Mouse (Mus musculus) E14TG2a.4 (cell line): ENCODE data around the gene Zfp87.

Experiments used
- H3K27me3 ChIP-seq: 2 replicates; pipeline ENCODE4 v1.6.1; 2014; ENCODE audit warnings: low read length, control low read depth; ENCODE audit not compliant: insufficient read depth
- H3K36me3 ChIP-seq: 2 replicates; pipeline ENCODE4 v1.6.1; 2014; ENCODE audit warnings: low read length, control low read depth; ENCODE audit not compliant: insufficient read depth
- H3K4me1 ChIP-seq: replicated peaks from 2 replicates; pipeline ENCODE4 v1.6.1; 2014; ENCODE audit warnings: low read depth, low read length, control low read depth
- H3K4me3 ChIP-seq: replicated peaks from 2 replicates; pipeline ENCODE4 v1.5.1; 2014; ENCODE audit warnings: mild to moderate bottlenecking, low read length
- H3K9me3 ChIP-seq: 2 replicates; pipeline ENCODE4 v1.6.1; 2014; ENCODE audit warnings: low read length, control low read depth
- CTCF ChIP-seq: conservative IDR thresholded peaks from 2 replicates; pipeline ENCODE4 v1.5.1; 2014; ENCODE audit warnings: low read length
- NANOG ChIP-seq: IDR thresholded peaks from 2 replicates; pipeline ENCODE4 v1.6.1; 2014; ENCODE audit warnings: borderline replicate concordance, low read length, mixed read lengths
- POU5F1 ChIP-seq: IDR thresholded peaks from 2 replicates; pipeline ENCODE4 v1.6.1; 2014; ENCODE audit warnings: low read length, borderline replicate concordance

The Zfp87 gene

GRCm38 (mm10) chr13:67525753-67526410, at the start of gene Zfp87, which contains the start of gene Gm26965:
Gene Zfp87, minus strand, starts transcription at chr13:67526177.
Gene Gm26965, minus strand, starts transcription at chr13:67526151.
- Histone ChIP-seq H3K9me3 (no peaks in the 10 kb centered on the region), H3K4me3 (peak within 1 kb of the TSS; percentile 96), H3K4me1 (peaks cover 58% of the 10 kb centered on the region), H3K27me3 (no peaks in the 10 kb centered on the region), H3K36me3 (peaks cover 8% of the 10 kb centered on the region)
- TF ChIP-seq NANOG (no peak), CTCF (no peak), POU5F1 (no peak)

GRCm38 (mm10) chr13:67572591-67573189, 46.7 kb upstream of the Zfp87 start:
- peaks cover 51% of the 10 kb centered on the region for H3K9me3 ChIP-seq
- no peaks in the 10 kb centered on the region for H3K36me3 ChIP-seq

GRCm38 (mm10) chr13:67553730-67554129, 27.8 kb upstream of the Zfp87 start, which contains the start of gene Zfp748:
Gene Zfp748, minus strand, starts transcription at chr13:67553830.
- H3K27me3 ChIP-seq, result no peaks in the 10 kb centered on the region
- no peaks in the 10 kb centered on the region for H3K36me3 ChIP-seq
- peak within 1 kb of the TSS; percentile 97 for H3K4me3 ChIP-seq
- H3K4me1 ChIP-seq, result peaks cover 20% of the 10 kb centered on the region
- no peaks in the 10 kb centered on the region for H3K9me3 ChIP-seq
- TF ChIP-seq CTCF, result no peak
- no peak for TF ChIP-seq POU5F1
- no peak for TF ChIP-seq NANOG

More at GRCm38 (mm10) chr13:67572591-67573189, 46.7 kb upstream of the Zfp87 start:
- Histone ChIP-seq H3K4me1 (no peaks in the 10 kb centered on the region), H3K27me3 (no peaks in the 10 kb centered on the region), H3K4me3 (no peak overlapping the region)
- TF ChIP-seq POU5F1 (no peak), NANOG (no peak)

- TF ChIP-seq CTCF (no peak), POU5F1 (no peak)
- Histone ChIP-seq H3K9me3 (no peaks in the 10 kb centered on the region), H3K27me3 (no peaks in the 10 kb centered on the region), H3K4me3 (peak overlapping the region; percentile 97), H3K4me1 (peaks cover 23% of the 10 kb centered on the region), H3K36me3 (no peaks in the 10 kb centered on the region)
These were observed 26.7 kb upstream of the Zfp87 start for GRCm38 (mm10) chr13:67552505-67553346.

- Histone ChIP-seq H3K36me3 (peaks cover 38% of the 10 kb centered on the region), H3K27me3 (no peaks in the 10 kb centered on the region), H3K4me3 (no peak overlapping the region), H3K9me3 (no peaks in the 10 kb centered on the region), H3K4me1 (peaks cover 18% of the 10 kb centered on the region)
- TF ChIP-seq CTCF (no peak), NANOG (no peak), POU5F1 (no peak)
These were observed 20.0 kb upstream of the Zfp87 start for GRCm38 (mm10) chr13:67545941-67546340.

GRCm38 (mm10) chr13:67527049-67527730, 1.2 kb upstream of the Zfp87 start:
- H3K4me1 ChIP-seq, result peaks cover 46% of the 10 kb centered on the region
- H3K27me3 ChIP-seq, result no peaks in the 10 kb centered on the region
- H3K9me3 ChIP-seq, result no peaks in the 10 kb centered on the region
- H3K4me3 ChIP-seq, result no peak overlapping the region
- TF ChIP-seq CTCF, result no peak
- TF ChIP-seq NANOG, result no peak
- no peak for TF ChIP-seq POU5F1
- H3K36me3 ChIP-seq, result no peaks in the 10 kb centered on the region

GRCm38 (mm10) chr13:67500908-67501307, 25.1 kb downstream of the Zfp87 start:
- Histone ChIP-seq H3K4me1 (peaks cover 9% of the 10 kb centered on the region), H3K9me3 (no peaks in the 10 kb centered on the region), H3K36me3 (no peaks in the 10 kb centered on the region), H3K27me3 (no peaks in the 10 kb centered on the region), H3K4me3 (no peak overlapping the region)
- TF ChIP-seq CTCF, result no peak
- TF ChIP-seq POU5F1, result no peak
- TF ChIP-seq NANOG, result no peak

- Histone ChIP-seq H3K36me3 (no peaks in the 10 kb centered on the region), H3K4me1 (peaks cover 12% of the 10 kb centered on the region), H3K9me3 (no peaks in the 10 kb centered on the region), H3K4me3 (peak within 1 kb of the TSS; percentile 86), H3K27me3 (no peaks in the 10 kb centered on the region)
- TF ChIP-seq POU5F1 (no peak), CTCF (no peak), NANOG (no peak)
These were observed 25.8 kb downstream of the Zfp87 start, which contains the start of gene Zfp58 for GRCm38 (mm10) chr13:67500084-67500719. Gene Zfp58, minus strand, starts transcription at chr13:67500555.
